Mouse (Mus musculus) hindbrain, embryonic 12.5 days (tissue): ENCODE data around the gene Krt26. TPM values are rescaled to one million over a fixed set of nuclear protein-coding genes. Genes with fewer than 3 reads are reported as not detected.

ENCODE experiments used
- ATAC-seq: fragments of 200-750 bp; cut with Nextera tagmentation; 2 replicates; pipeline ENCODE4 v1.8.0; 2017; ENCODE audit warnings: moderate TSS enrichment; ENCODE audit not compliant: low FRiP score
- H3K27ac ChIP-seq: fragments of 300-500 bp; sonication (generic); 2 replicates; pipeline ENCODE4 v1.5.1; 2016; ENCODE audit warnings: mild to moderate bottlenecking
- H3K27me3 ChIP-seq: fragments of 300-500 bp; sonication (generic); 2 replicates; pipeline ENCODE4 v1.6.1; 2016; ENCODE audit warnings: mild to moderate bottlenecking
- H3K36me3 ChIP-seq: fragments of 300-500 bp; sonication (generic); 2 replicates; pipeline ENCODE4 v1.6.1; 2016; ENCODE audit warnings: mild to moderate bottlenecking
- H3K4me1 ChIP-seq: fragments of 300-500 bp; sonication (generic); 2 replicates; pipeline ENCODE4 v1.6.1; 2016
- H3K4me2 ChIP-seq: fragments of 300-500 bp; sonication (generic); replicated peaks from 2 replicates; pipeline ENCODE4 v1.6.1; 2016; ENCODE audit warnings: mild to moderate bottlenecking
- H3K4me3 ChIP-seq: fragments of 300-500 bp; sonication (generic); 2 replicates; pipeline ENCODE4 v1.5.1; 2016; ENCODE audit warnings: mild to moderate bottlenecking
- H3K9ac ChIP-seq: fragments of 300-500 bp; sonication (generic); 2 replicates; pipeline ENCODE4 v1.6.1; 2016; ENCODE audit warnings: mild to moderate bottlenecking, moderate library complexity
- H3K9me3 ChIP-seq: fragments of 300-500 bp; sonication (generic); replicated peaks from 2 replicates; pipeline ENCODE4 v1.6.1; 2016; ENCODE audit warnings: mild to moderate bottlenecking
- WGBS: fragments of 180-500 bp; shearing (Covaris S2); methylation state at CpG from one replicate; pipeline ENCODE4 v1.1.7; 2016; 5-methylcytosine and 5-hydroxymethylcytosine counted together
- polyA plus RNA-seq: library from polyadenylated mRNA; unstranded; fragments of >200 nt; fragmentation: Nextera tagmentation; extraction: Ambion mirVana; gene quantifications from 2 replicates; pipeline ENCODE4 v1.2.1, GENCODE M21; 2016

Gene Krt26
- polyA plus RNA-seq, 1 experiment from 2014 or later, result 0.30 TPM

- H3K27ac ChIP-seq, result no peak overlapping the region
- ATAC-seq, result no peak
- H3K9ac ChIP-seq, result no peak overlapping the region
- no peaks in the 10 kb centered on the region for H3K27me3 ChIP-seq
- H3K4me3 ChIP-seq, result no peak overlapping the region
- no peaks in the 10 kb centered on the region for H3K36me3 ChIP-seq
- WGBS, result 61% methylated on average over 2 of the region's 2 CpGs
- H3K4me1 ChIP-seq, result 0 out of 2 replicates have a peak, but pooled peaks cover 3% of the 10 kb centered on the region
- no peak overlapping the region for H3K4me2 ChIP-seq
- H3K9me3 ChIP-seq, result no peaks in the 10 kb centered on the region
Observed at GRCm38 (mm10) chr11:99329655-99330054, 8.1 kb downstream of the Krt26 start.

- no peak within 1 kb of the TSS for H3K9ac ChIP-seq
- H3K27ac ChIP-seq, result no peak within 1 kb of the TSS
- H3K36me3 ChIP-seq, result no peaks in the 10 kb centered on the region
- WGBS, result 94% methylated on average over 11 of the region's 11 CpGs
- 0 out of 2 replicates have a peak, but pooled peaks cover 3% of the 10 kb centered on the region for H3K4me1 ChIP-seq
- H3K9me3 ChIP-seq, result no peaks in the 10 kb centered on the region
- no peak within 1 kb of the TSS for H3K4me3 ChIP-seq
- no peak within 1 kb of the TSS for H3K4me2 ChIP-seq
- no peak for ATAC-seq
- no peaks in the 10 kb centered on the region for H3K27me3 ChIP-seq
Observed at GRCm38 (mm10) chr11:99322851-99323250, 14.9 kb downstream of the Krt26 start, which contains the start of gene Krt25. TSS of gene Krt25 (minus strand) at chr11:99322951.

- H3K27ac ChIP-seq, result no peak overlapping the region
- ATAC-seq, result no peak
- H3K9me3 ChIP-seq, result no peaks in the 10 kb centered on the region
- no peak overlapping the region for H3K4me2 ChIP-seq
- H3K36me3 ChIP-seq, result no peaks in the 10 kb centered on the region
- 0 out of 2 replicates have a peak, but pooled peaks cover 4% of the 10 kb centered on the region for H3K4me1 ChIP-seq
- H3K9ac ChIP-seq, result no peak overlapping the region
- no peak overlapping the region for H3K4me3 ChIP-seq
- H3K27me3 ChIP-seq, result no peaks in the 10 kb centered on the region
- WGBS, result 88% methylated on average over 14 of the region's 14 CpGs
Observed at GRCm38 (mm10) chr11:99321094-99321493, 16.7 kb downstream of the Krt26 start.

GRCm38 (mm10) chr11:99319127-99319526 lies 18.6 kb downstream of the Krt26 start:
- no peak overlapping the region for H3K9ac ChIP-seq
- H3K27ac ChIP-seq, result no peak overlapping the region
- no peaks in the 10 kb centered on the region for H3K9me3 ChIP-seq
- H3K4me2 ChIP-seq, result no peak overlapping the region
- H3K4me3 ChIP-seq, result no peak overlapping the region
- no peaks in the 10 kb centered on the region for H3K27me3 ChIP-seq
- H3K36me3 ChIP-seq, result no peaks in the 10 kb centered on the region
- 77% methylated on average over 9 of the region's 9 CpGs for WGBS
- ATAC-seq, result no peak
- 0 out of 2 replicates have a peak, but pooled peaks cover 4% of the 10 kb centered on the region for H3K4me1 ChIP-seq

- WGBS, result 54% methylated on average over 8 of the region's 8 CpGs
Observed at GRCm38 (mm10) chr11:99316543-99316942, 21.2 kb downstream of the Krt26 start.

GRCm38 (mm10) chr11:99314594-99314993 lies 23.2 kb downstream of the Krt26 start:
- H3K4me2 ChIP-seq, result no peak overlapping the region
- no peak overlapping the region for H3K9ac ChIP-seq
- 0 out of 2 replicates have a peak, but pooled peaks cover 4% of the 10 kb centered on the region for H3K4me1 ChIP-seq
- H3K9me3 ChIP-seq, result no peaks in the 10 kb centered on the region
- H3K36me3 ChIP-seq, result no peaks in the 10 kb centered on the region
- WGBS, result 83% methylated on average over 2 of the region's 2 CpGs
- ATAC-seq, result no peak
- H3K27me3 ChIP-seq, result no peaks in the 10 kb centered on the region
- no peak overlapping the region for H3K27ac ChIP-seq
- H3K4me3 ChIP-seq, result no peak overlapping the region

More at GRCm38 (mm10) chr11:99316543-99316942, 21.2 kb downstream of the Krt26 start:
- Histone ChIP-seq H3K4me1 (0 out of 2 replicates have a peak, but pooled peaks cover 4% of the 10 kb centered on the region), H3K9me3 (no peaks in the 10 kb centered on the region), H3K4me3 (no peak overlapping the region), H3K27me3 (no peaks in the 10 kb centered on the region), H3K4me2 (no peak overlapping the region), H3K36me3 (no peaks in the 10 kb centered on the region), H3K9ac (no peak overlapping the region), H3K27ac (no peak overlapping the region)
- ATAC-seq, result no peak

GRCm38 (mm10) chr11:99310882-99311281 lies 26.9 kb downstream of the Krt26 start:
- H3K36me3 ChIP-seq, result no peaks in the 10 kb centered on the region
- H3K27me3 ChIP-seq, result no peaks in the 10 kb centered on the region
- no peak overlapping the region for H3K4me2 ChIP-seq
- H3K4me3 ChIP-seq, result no peak overlapping the region
- H3K9ac ChIP-seq, result no peak overlapping the region
- 98% methylated on average over 1 of the region's 1 CpGs for WGBS
- no peak overlapping the region for H3K27ac ChIP-seq
- no peaks in the 10 kb centered on the region for H3K4me1 ChIP-seq
- ATAC-seq, result no peak
- H3K9me3 ChIP-seq, result no peaks in the 10 kb centered on the region

GRCm38 (mm10) chr11:99307579-99307978 lies 30.2 kb downstream of the Krt26 start:
- ATAC-seq, result no peak
- H3K27me3 ChIP-seq, result no peaks in the 10 kb centered on the region
- H3K4me2 ChIP-seq, result no peak overlapping the region
- no peak overlapping the region for H3K4me3 ChIP-seq
- H3K36me3 ChIP-seq, result no peaks in the 10 kb centered on the region
- H3K9ac ChIP-seq, result no peak overlapping the region
- H3K4me1 ChIP-seq, result no peaks in the 10 kb centered on the region
- H3K27ac ChIP-seq, result no peak overlapping the region
- 35% methylated on average over 2 of the region's 2 CpGs for WGBS
- H3K9me3 ChIP-seq, result no peaks in the 10 kb centered on the region

- Histone ChIP-seq H3K36me3 (no peaks in the 10 kb centered on the region), H3K4me1 (no peaks in the 10 kb centered on the region), H3K9ac (no peak overlapping the region), H3K4me3 (no peak overlapping the region), H3K27me3 (no peaks in the 10 kb centered on the region; the same call in 1 of the 2 replicates), H3K27ac (no peak overlapping the region), H3K4me2 (no peak overlapping the region), H3K9me3 (no peaks in the 10 kb centered on the region)
- no peak for ATAC-seq
- WGBS, result 71% methylated on average over 5 of the region's 5 CpGs
Observed at GRCm38 (mm10) chr11:99295039-99295438, 42.7 kb downstream of the Krt26 start.

GRCm38 (mm10) chr11:99292846-99293245 lies 44.9 kb downstream of the Krt26 start:
- no peak for ATAC-seq
- H3K4me1 ChIP-seq, result no peaks in the 10 kb centered on the region
- H3K36me3 ChIP-seq, result no peaks in the 10 kb centered on the region
- H3K4me2 ChIP-seq, result no peak overlapping the region
- H3K9me3 ChIP-seq, result no peaks in the 10 kb centered on the region
- H3K27me3 ChIP-seq, result no peaks in the 10 kb centered on the region; the same call in 1 of the 2 replicates
- H3K27ac ChIP-seq, result no peak overlapping the region
- no peak overlapping the region for H3K4me3 ChIP-seq
- WGBS, result 62% methylated on average over 5 of the region's 5 CpGs
- H3K9ac ChIP-seq, result no peak overlapping the region

- 45% methylated on average over 11 of the region's 11 CpGs for WGBS
- no peak within 1 kb of the TSS for H3K4me3 ChIP-seq
- H3K27me3 ChIP-seq, result no peaks in the 10 kb centered on the region
- H3K4me2 ChIP-seq, result no peak within 1 kb of the TSS
- no peak within 1 kb of the TSS for H3K27ac ChIP-seq
- no peaks in the 10 kb centered on the region for H3K36me3 ChIP-seq
- no peak for ATAC-seq
- H3K4me1 ChIP-seq, result no peaks in the 10 kb centered on the region
- no peaks in the 10 kb centered on the region for H3K9me3 ChIP-seq
- no peak within 1 kb of the TSS for H3K9ac ChIP-seq
Observed at GRCm38 (mm10) chr11:99284833-99285312, 52.9 kb downstream of the Krt26 start, which contains the start of gene Krt24. TSS of gene Krt24 (minus strand) at chr11:99285262.

GRCm38 (mm10) chr11:99284011-99284410 lies 53.8 kb downstream of the Krt26 start:
- no peak for ATAC-seq
- no peak overlapping the region for H3K4me2 ChIP-seq
- WGBS, result 77% methylated on average over 5 of the region's 5 CpGs

GRCm38 (mm10) chr11:99283334-99283733 lies 54.4 kb downstream of the Krt26 start:
- Histone ChIP-seq H3K4me3 (no peak overlapping the region), H3K36me3 (no peaks in the 10 kb centered on the region), H3K4me1 (no peaks in the 10 kb centered on the region), H3K27ac (no peak overlapping the region), H3K9me3 (no peaks in the 10 kb centered on the region), H3K27me3 (no peaks in the 10 kb centered on the region), H3K9ac (no peak overlapping the region), H3K4me2 (no peak overlapping the region)
- WGBS, result 49% methylated on average over 4 of the region's 4 CpGs
- ATAC-seq, result no peak

More at GRCm38 (mm10) chr11:99284011-99284410, 53.8 kb downstream of the Krt26 start:
- H3K4me1 ChIP-seq, result no peaks in the 10 kb centered on the region
- H3K27ac ChIP-seq, result no peak overlapping the region
- H3K36me3 ChIP-seq, result no peaks in the 10 kb centered on the region
- no peak overlapping the region for H3K4me3 ChIP-seq
- H3K9me3 ChIP-seq, result no peaks in the 10 kb centered on the region
- no peak overlapping the region for H3K9ac ChIP-seq
- no peaks in the 10 kb centered on the region for H3K27me3 ChIP-seq
